Mouse (Mus musculus): ENCODE results near the gene Cep55. TPM values are rescaled to one million over a fixed set of nuclear protein-coding genes. Genes with fewer than 3 reads are reported as not detected.

Gene Cep55
- polyA plus RNA-seq, 1 experiment from 2014 or later, result 31.3 TPM

GRCm38 (mm10) chr19:38033735-38034057, 21.1 kb upstream of the Cep55 start:
- Histone ChIP-seq H3K4me2 (ENCODE audit: low read length) (no peak overlapping the region), H3K27me3 (replicated peaks; ENCODE audit: control insufficient read depth, insufficient read depth, low read length) (no peaks in the 10 kb centered on the region), H3K27ac (ENCODE audit: low read depth) (peak overlapping the region; percentile 91), H3K9me3 (ENCODE audit: control insufficient read depth, low read length) (no peaks in the 10 kb centered on the region), H3K4me1 (replicated peaks; ENCODE audit: control insufficient read depth, insufficient read depth, low read length) (peaks cover 19% of the 10 kb centered on the region), H3K9ac (ENCODE audit: low read length) (no peak overlapping the region), H3K36me3 (ENCODE audit: control insufficient read depth, insufficient read depth, low read length) (no peaks in the 10 kb centered on the region), H3K4me3 (ENCODE audit: low read depth, low read length) (no peak overlapping the region)
- DNase-seq (ENCODE audit: low spot score) (no peak), ATAC-seq (replicated peaks; ENCODE audit: low FRiP score, low TSS enrichment, low read depth) (no peak)
- WGBS, result 74% methylated on average over 2 of the region's 2 CpGs

GRCm38 (mm10) chr19:38034696-38035095, 20.1 kb upstream of the Cep55 start:
- no peak overlapping the region for H3K4me3 ChIP-seq (ENCODE audit: low read depth, low read length)
- H3K36me3 ChIP-seq (ENCODE audit: control insufficient read depth, insufficient read depth, low read length), result no peaks in the 10 kb centered on the region
- 69% methylated on average over 2 of the region's 2 CpGs for WGBS
- no peak overlapping the region for H3K9ac ChIP-seq (ENCODE audit: low read length)
- H3K4me1 ChIP-seq (replicated peaks; ENCODE audit: control insufficient read depth, insufficient read depth, low read length), result peaks cover 16% of the 10 kb centered on the region
- DNase-seq (ENCODE audit: low spot score), result no peak
- H3K27me3 ChIP-seq (replicated peaks; ENCODE audit: control insufficient read depth, insufficient read depth, low read length), result no peaks in the 10 kb centered on the region
- no peak overlapping the region for H3K27ac ChIP-seq (ENCODE audit: low read depth)
- no peak overlapping the region for H3K4me2 ChIP-seq (ENCODE audit: low read length)
- no peak for ATAC-seq (replicated peaks; ENCODE audit: low FRiP score, low TSS enrichment, low read depth)
- H3K9me3 ChIP-seq (ENCODE audit: control insufficient read depth, low read length), result no peaks in the 10 kb centered on the region

GRCm38 (mm10) chr19:38035766-38036165, 19.0 kb upstream of the Cep55 start:
- Histone ChIP-seq H3K4me3 (ENCODE audit: low read depth, low read length) (no peak overlapping the region), H3K36me3 (ENCODE audit: control insufficient read depth, insufficient read depth, low read length) (no peaks in the 10 kb centered on the region), H3K9me3 (ENCODE audit: control insufficient read depth, low read length) (no peaks in the 10 kb centered on the region), H3K27me3 (replicated peaks; ENCODE audit: control insufficient read depth, insufficient read depth, low read length) (no peaks in the 10 kb centered on the region), H3K4me1 (replicated peaks; ENCODE audit: control insufficient read depth, insufficient read depth, low read length) (peaks cover 7% of the 10 kb centered on the region; the same call in 1 of the 2 replicates), H3K9ac (ENCODE audit: low read length) (no peak overlapping the region), H3K27ac (ENCODE audit: low read depth) (no peak overlapping the region), H3K4me2 (ENCODE audit: low read length) (no peak overlapping the region)
- 62% methylated on average over 2 of the region's 2 CpGs for WGBS
- DNase-seq (ENCODE audit: low spot score) (no peak), ATAC-seq (replicated peaks; ENCODE audit: low FRiP score, low TSS enrichment, low read depth) (no peak)

- H3K27ac ChIP-seq (ENCODE audit: low read depth), result no peak overlapping the region
These were observed 16.5 kb upstream of the Cep55 start for GRCm38 (mm10) chr19:38038267-38038666.

GRCm38 (mm10) chr19:38042261-38042722, 12.5 kb upstream of the Cep55 start:
- DNase-seq (ENCODE audit: low spot score), result no peak
- peak overlapping the region; percentile 55 for H3K9ac ChIP-seq (ENCODE audit: low read length)
- WGBS, result 5% methylated on average over 5 of the region's 5 CpGs
- peak overlapping the region; percentile 76 for H3K4me2 ChIP-seq (ENCODE audit: low read length)
- H3K4me1 ChIP-seq (replicated peaks; ENCODE audit: control insufficient read depth, insufficient read depth, low read length), result peaks cover 9% of the 10 kb centered on the region
- peak overlapping the region; percentile 49 for H3K4me3 ChIP-seq (ENCODE audit: low read depth, low read length)
- no peaks in the 10 kb centered on the region for H3K36me3 ChIP-seq (ENCODE audit: control insufficient read depth, insufficient read depth, low read length)
- peak overlapping the region; percentile 81 for H3K27ac ChIP-seq (ENCODE audit: low read depth)
- no peak for ATAC-seq (replicated peaks; ENCODE audit: low FRiP score, low TSS enrichment, low read depth)
- no peaks in the 10 kb centered on the region for H3K27me3 ChIP-seq (replicated peaks; ENCODE audit: control insufficient read depth, insufficient read depth, low read length)
- no peaks in the 10 kb centered on the region for H3K9me3 ChIP-seq (ENCODE audit: control insufficient read depth, low read length)

More at GRCm38 (mm10) chr19:38038267-38038666, 16.5 kb upstream of the Cep55 start:
- Histone ChIP-seq H3K9me3 (ENCODE audit: control insufficient read depth, low read length) (no peaks in the 10 kb centered on the region), H3K4me2 (ENCODE audit: low read length) (no peak overlapping the region), H3K36me3 (ENCODE audit: control insufficient read depth, insufficient read depth, low read length) (no peaks in the 10 kb centered on the region), H3K27me3 (replicated peaks; ENCODE audit: control insufficient read depth, insufficient read depth, low read length) (no peaks in the 10 kb centered on the region), H3K4me1 (replicated peaks; ENCODE audit: control insufficient read depth, insufficient read depth, low read length) (peaks cover 9% of the 10 kb centered on the region), H3K4me3 (ENCODE audit: low read depth, low read length) (no peak overlapping the region), H3K9ac (ENCODE audit: low read length) (no peak overlapping the region)
- ATAC-seq (replicated peaks; ENCODE audit: low FRiP score, low TSS enrichment, low read depth) (no peak), DNase-seq (ENCODE audit: low spot score) (no peak)
- 64% methylated on average over 2 of the region's 2 CpGs for WGBS

- Histone ChIP-seq H3K36me3 (ENCODE audit: control insufficient read depth, insufficient read depth, low read length) (no peaks in the 10 kb centered on the region), H3K4me1 (replicated peaks; ENCODE audit: control insufficient read depth, insufficient read depth, low read length) (peaks cover 6% of the 10 kb centered on the region), H3K4me3 (ENCODE audit: low read depth, low read length) (peak within 1 kb of the TSS; percentile 49), H3K4me2 (ENCODE audit: low read length) (peak within 1 kb of the TSS; percentile 76), H3K27ac (ENCODE audit: low read depth) (peak within 1 kb of the TSS; percentile 81), H3K9ac (ENCODE audit: low read length) (peak within 1 kb of the TSS; percentile 55), H3K27me3 (replicated peaks; ENCODE audit: control insufficient read depth, insufficient read depth, low read length) (no peaks in the 10 kb centered on the region), H3K9me3 (ENCODE audit: control insufficient read depth, low read length) (no peaks in the 10 kb centered on the region)
- ATAC-seq (replicated peaks; ENCODE audit: low FRiP score, low TSS enrichment, low read depth) (peak; percentile 82), DNase-seq (ENCODE audit: low spot score) (peak; percentile 80)
- under 1% methylated on average over 28 of the region's 28 CpGs for WGBS
These were observed 11.4 kb upstream of the Cep55 start, which contains the start of gene Myof for GRCm38 (mm10) chr19:38043281-38043981. TSS of gene Myof (minus strand) at chr19:38043577.

GRCm38 (mm10) chr19:38045198-38045597, 9.6 kb upstream of the Cep55 start:
- no peak for ATAC-seq (replicated peaks; ENCODE audit: low FRiP score, low TSS enrichment, low read depth)
- H3K9ac ChIP-seq (ENCODE audit: low read length), result no peak overlapping the region
- no peak overlapping the region for H3K4me2 ChIP-seq (ENCODE audit: low read length)
- WGBS, result 90% methylated on average over 3 of the region's 3 CpGs
- no peaks in the 10 kb centered on the region for H3K36me3 ChIP-seq (ENCODE audit: control insufficient read depth, insufficient read depth, low read length)
- H3K4me3 ChIP-seq (ENCODE audit: low read depth, low read length), result no peak overlapping the region
- H3K27me3 ChIP-seq (replicated peaks; ENCODE audit: control insufficient read depth, insufficient read depth, low read length), result no peaks in the 10 kb centered on the region
- DNase-seq (ENCODE audit: low spot score), result no peak
- no peaks in the 10 kb centered on the region for H3K9me3 ChIP-seq (ENCODE audit: control insufficient read depth, low read length)
- H3K4me1 ChIP-seq (replicated peaks; ENCODE audit: control insufficient read depth, insufficient read depth, low read length), result peaks cover 6% of the 10 kb centered on the region
- H3K27ac ChIP-seq (ENCODE audit: low read depth), result no peak overlapping the region

GRCm38 (mm10) chr19:38049686-38050085, 5.1 kb upstream of the Cep55 start:
- H3K27ac ChIP-seq (ENCODE audit: low read depth), result no peak overlapping the region
- no peak overlapping the region for H3K4me2 ChIP-seq (ENCODE audit: low read length)
- H3K27me3 ChIP-seq (replicated peaks; ENCODE audit: control insufficient read depth, insufficient read depth, low read length), result no peaks in the 10 kb centered on the region
- H3K36me3 ChIP-seq (ENCODE audit: control insufficient read depth, insufficient read depth, low read length), result no peaks in the 10 kb centered on the region
- no peak overlapping the region for H3K4me3 ChIP-seq (ENCODE audit: low read depth, low read length)
- DNase-seq (ENCODE audit: low spot score) (no peak), ATAC-seq (replicated peaks; ENCODE audit: low FRiP score, low TSS enrichment, low read depth) (no peak)
- H3K4me1 ChIP-seq (replicated peaks; ENCODE audit: control insufficient read depth, insufficient read depth, low read length), result no peaks in the 10 kb centered on the region; the same call in 1 of the 2 replicates
- H3K9ac ChIP-seq (ENCODE audit: low read length), result no peak overlapping the region
- 74% methylated on average over 1 of the region's 1 CpGs for WGBS
- H3K9me3 ChIP-seq (ENCODE audit: control insufficient read depth, low read length), result no peaks in the 10 kb centered on the region
